Mouse (Mus musculus) frontal cortex, postnatal 14 days (tissue): Measurements from ENCODE around the gene 4931409K22Rik.

Source experiments
- DNase-seq, 2 experiments: peaks; one replicate each; pipeline ENCODE4 v3.0.0; 2022; ENCODE audit warnings: low spot score in 2 of 2

The 4931409K22Rik gene

DNA sequence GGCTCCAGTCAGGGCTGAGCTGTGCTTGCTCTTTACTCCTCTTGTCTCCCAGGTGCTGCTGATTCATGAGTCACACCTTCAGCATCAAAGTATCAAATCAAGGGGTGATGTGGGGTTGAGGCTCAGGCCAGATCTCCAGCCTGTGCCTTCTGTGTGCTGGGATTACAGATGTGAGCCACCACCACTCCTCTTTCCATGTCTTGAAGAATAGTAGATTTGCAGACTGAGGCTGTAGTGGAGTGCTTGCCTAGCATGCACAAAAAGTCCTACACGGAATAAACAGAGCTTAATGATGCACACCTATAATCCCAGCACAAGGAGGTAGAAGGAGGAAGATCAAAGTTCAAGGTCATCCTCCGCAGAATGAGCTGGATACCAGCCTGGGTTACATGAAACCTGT is at the start of gene 4931409K22Rik:
Gene 4931409K22Rik (minus strand): TSS at position 101 of the 400 bp plus-strand sequence.
- no peak for DNase-seq

GRCm38 (mm10) chr5:24605980-24606665 is 49.5 kb upstream of the 4931409K22Rik start:
- no peak for DNase-seq

GRCm38 (mm10) chr5:24605321-24605979 is 48.8 kb upstream of the 4931409K22Rik start:
- DNase-seq = no peak

DNA sequence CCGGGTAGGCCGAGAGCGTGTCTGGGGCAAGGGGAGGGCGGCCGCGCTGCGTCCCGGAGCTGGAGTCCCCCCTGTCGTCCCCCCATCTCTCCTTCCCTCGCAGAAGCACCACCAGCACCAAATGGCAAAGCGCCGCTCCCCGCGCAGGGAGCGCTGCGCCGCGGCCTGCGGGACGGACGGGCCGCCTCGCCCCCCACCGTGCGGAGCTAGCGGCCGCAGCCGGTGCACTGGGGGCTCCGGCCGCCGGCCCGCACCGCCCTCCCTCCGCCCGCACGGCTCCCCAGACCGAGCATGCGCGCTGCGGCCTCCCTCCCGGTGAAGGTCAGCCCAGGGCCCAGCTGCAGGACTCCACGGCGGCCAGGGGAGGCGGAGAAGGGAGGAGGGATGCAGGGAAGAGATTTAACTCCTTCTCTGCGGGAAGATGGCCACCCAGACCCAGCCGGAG is 48.1 kb upstream of the 4931409K22Rik start:
- no peak for DNase-seq

- DNase-seq = no peak
Observed at GRCm38 (mm10) chr5:24604080-24604655, 47.6 kb upstream of the 4931409K22Rik start.

GRCm38 (mm10) chr5:24603431-24604010 is 46.9 kb upstream of the 4931409K22Rik start:
- no peak for DNase-seq

GRCm38 (mm10) chr5:24602751-24603343 is 46.2 kb upstream of the 4931409K22Rik start:
- no peak for DNase-seq

- DNase-seq = no peak
Observed at GRCm38 (mm10) chr5:24601911-24602750, 45.5 kb upstream of the 4931409K22Rik start.

DNA sequence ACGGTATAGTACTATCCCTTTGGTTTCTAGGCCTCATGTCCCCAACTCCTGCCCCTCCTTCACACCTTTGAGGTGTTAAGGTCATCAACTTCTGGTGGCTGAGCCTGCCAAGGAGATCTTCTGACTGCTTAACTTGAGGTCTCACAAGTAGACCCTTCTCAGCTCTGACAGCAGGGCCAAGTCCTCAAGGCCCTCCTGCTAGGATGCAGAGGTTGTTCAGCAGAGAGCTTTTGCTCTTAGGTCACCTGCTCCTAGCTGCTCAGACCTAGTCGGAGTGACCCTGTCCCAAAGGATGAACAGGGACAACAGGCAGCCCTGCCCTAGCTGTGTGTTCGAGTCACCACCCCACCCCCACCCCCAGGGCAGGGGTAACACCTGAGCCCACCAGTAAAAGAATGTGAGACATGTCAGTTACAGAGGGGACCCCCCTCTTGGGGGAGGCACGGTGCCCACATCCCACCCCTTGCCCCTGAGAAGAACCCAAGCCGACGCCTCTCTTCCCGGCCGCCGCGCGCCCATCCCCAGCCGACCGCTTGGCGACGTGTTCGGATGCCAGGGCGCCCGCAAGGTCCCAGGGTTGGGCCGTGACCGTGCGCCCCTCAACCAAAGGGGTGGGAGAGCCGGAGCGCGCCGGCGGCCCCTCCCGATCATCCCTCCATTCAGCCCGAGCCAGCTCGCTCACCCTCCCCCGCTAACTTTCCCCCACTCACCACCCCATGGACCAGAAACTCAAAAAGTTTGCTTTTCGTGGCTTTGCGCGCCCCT is 44.6 kb upstream of the 4931409K22Rik start:
- DNase-seq = no peak

GRCm38 (mm10) chr5:24600236-24600635 is 43.6 kb upstream of the 4931409K22Rik start:
- DNase-seq = no peak

- no peak for DNase-seq
Observed at GRCm38 (mm10) chr5:24599137-24599536, 42.5 kb upstream of the 4931409K22Rik start.

DNA sequence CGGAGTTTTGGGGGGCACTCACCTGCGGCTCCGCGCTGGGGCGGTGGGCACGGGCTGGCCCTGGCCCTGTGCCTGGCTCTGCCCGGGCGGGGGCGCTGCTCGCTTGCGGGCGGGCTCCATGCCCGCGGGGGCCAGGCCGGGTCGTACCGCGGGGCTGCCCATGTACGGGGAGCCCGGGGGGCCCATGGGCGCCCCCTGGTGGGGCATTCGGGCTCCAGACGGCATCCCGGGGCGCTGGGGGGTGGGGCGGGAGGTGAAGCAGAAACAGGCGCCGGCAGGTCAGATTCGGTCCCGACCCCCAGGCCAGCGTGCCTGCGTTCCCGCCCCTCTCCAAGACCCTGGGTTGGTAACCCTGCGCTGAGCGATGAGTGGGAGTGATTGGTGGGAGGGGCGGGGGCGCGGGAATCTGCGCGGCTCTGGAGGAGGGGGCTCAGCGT is 42.0 kb upstream of the 4931409K22Rik start:
- no peak for DNase-seq

DNA sequence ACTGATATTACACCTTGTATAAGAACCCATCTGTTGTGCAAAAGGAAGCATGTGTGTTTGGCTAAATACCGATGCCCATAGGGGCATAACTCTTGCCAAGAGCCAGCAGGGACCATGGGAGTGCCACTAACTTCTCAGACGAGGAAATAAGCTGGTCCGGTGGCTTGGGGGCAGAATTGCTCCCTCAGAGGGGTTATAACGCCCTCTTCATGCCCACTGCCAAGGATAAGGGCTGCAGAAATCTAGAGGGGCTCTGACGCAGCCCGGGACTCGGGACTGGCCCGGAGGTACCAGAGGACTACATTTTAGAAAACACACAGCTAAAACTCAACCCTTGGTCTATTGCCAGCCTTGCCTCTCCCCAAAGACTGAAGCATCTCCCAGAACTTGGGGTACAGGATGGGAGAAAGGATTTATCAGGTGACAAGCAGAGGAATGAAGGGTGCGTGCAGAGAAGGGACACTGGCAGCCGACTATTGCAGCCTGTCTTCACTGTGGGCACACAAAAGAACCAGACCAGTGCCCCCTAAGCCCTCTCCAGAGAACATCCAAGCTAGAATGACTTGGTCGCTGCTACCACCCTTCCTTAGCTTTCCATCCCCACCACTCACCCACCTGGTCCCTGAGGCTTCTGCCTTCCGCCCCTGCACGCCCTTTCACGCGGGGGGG is 41.4 kb upstream of the 4931409K22Rik start:
- no peak for DNase-seq

GRCm38 (mm10) chr5:24597221-24597728 is 40.7 kb upstream of the 4931409K22Rik start:
- DNase-seq = peak in 1 of 2 experiments; percentile 79

- peak in 1 of 2 experiments; percentile 78 for DNase-seq
Observed at GRCm38 (mm10) chr5:24596519-24597171, 40.0 kb upstream of the 4931409K22Rik start.

GRCm38 (mm10) chr5:24595786-24596380 is 39.3 kb upstream of the 4931409K22Rik start:
- no peak for DNase-seq

GRCm38 (mm10) chr5:24595261-24595660 is 38.7 kb upstream of the 4931409K22Rik start:
- DNase-seq = no peak

DNA sequence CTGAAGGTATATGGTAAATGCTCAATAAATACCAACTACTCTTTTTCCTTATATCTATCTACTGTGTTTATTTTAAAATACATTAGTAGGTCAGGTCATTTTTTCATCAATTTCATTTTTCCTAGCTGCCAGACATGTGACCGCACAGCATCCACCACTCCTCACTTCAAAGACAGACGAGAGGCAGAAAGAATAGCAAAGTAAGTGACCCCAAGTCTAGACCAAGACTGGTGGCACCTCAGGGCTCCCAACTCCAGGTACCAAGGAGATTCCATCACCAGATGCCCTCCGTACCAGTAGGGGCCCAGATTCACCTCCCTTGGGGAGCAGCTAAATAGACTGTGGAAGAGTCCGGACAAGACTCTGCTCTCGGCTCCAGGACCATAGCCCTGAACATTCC is 37.7 kb upstream of the 4931409K22Rik start:
- DNase-seq = no peak

- DNase-seq = no peak
Observed at GRCm38 (mm10) chr5:24593928-24594327, 37.3 kb upstream of the 4931409K22Rik start.
